Mouse (Mus musculus) lung, postnatal 0 days (tissue): ENCODE measurements around the gene Mdm2.

ENCODE experiments used
- CTCF ChIP-seq: IDR thresholded peaks from 2 replicates; pipeline ENCODE4 v1.5.1; 2016; ENCODE audit warnings: antibody characterized with exemption, mild to moderate bottlenecking
- EP300 ChIP-seq: IDR thresholded peaks from 2 replicates; pipeline ENCODE4 v1.6.1; 2016; ENCODE audit warnings: antibody characterized with exemption, mild to moderate bottlenecking, control low read depth

- TF ChIP-seq CTCF (no peak), EP300 (no peak)
These were observed 18.0 kb upstream of the Mdm2 start for GRCm38 (mm10) chr10:117728574-117728973.
